Mouse (Mus musculus): ENCODE results near the gene Plcl2.
"Not testable (repeated sequence)": the region's sequence is repeated elsewhere in the genome, so short reads cannot be mapped to it uniquely, and the experiment has no call there.

The Plcl2 gene

GRCm38 (mm10) chr17:50668681-50669208 lies 159.5 kb downstream of the Plcl2 start:
- DNase-seq (ENCODE audit: extremely low read depth, low read depth): no peak

- no peak for DNase-seq (ENCODE audit: extremely low read depth, low read depth)
Observed at GRCm38 (mm10) chr17:50671416-50671815, 162.2 kb downstream of the Plcl2 start.

- no peak for DNase-seq (ENCODE audit: extremely low read depth, low read depth)
Observed at GRCm38 (mm10) chr17:50674580-50674979, 165.4 kb downstream of the Plcl2 start.

- DNase-seq (ENCODE audit: extremely low read depth, low read depth): no peak
Observed at GRCm38 (mm10) chr17:50675231-50675630, 166.0 kb downstream of the Plcl2 start.

GRCm38 (mm10) chr17:50677334-50677733 lies 168.1 kb downstream of the Plcl2 start:
- no peak for DNase-seq (ENCODE audit: extremely low read depth, low read depth)

GRCm38 (mm10) chr17:50677978-50678712 lies 168.9 kb downstream of the Plcl2 start:
- DNase-seq (ENCODE audit: extremely low read depth, low read depth): no peak

- no peak for DNase-seq (ENCODE audit: extremely low read depth, low read depth)
Observed at GRCm38 (mm10) chr17:50678748-50679147, 169.5 kb downstream of the Plcl2 start.

GRCm38 (mm10) chr17:50679613-50680534 lies 170.7 kb downstream of the Plcl2 start:
- no peak for DNase-seq (ENCODE audit: extremely low read depth, low read depth)

GRCm38 (mm10) chr17:50682696-50683095 lies 173.5 kb downstream of the Plcl2 start:
- no peak for DNase-seq (ENCODE audit: extremely low read depth, low read depth)

GRCm38 (mm10) chr17:50684960-50685645 lies 175.9 kb downstream of the Plcl2 start:
- DNase-seq (ENCODE audit: extremely low read depth, low read depth): no peak

- no peak for DNase-seq (ENCODE audit: extremely low read depth, low read depth)
Observed at GRCm38 (mm10) chr17:50687670-50688069, 178.5 kb downstream of the Plcl2 start.

GRCm38 (mm10) chr17:50688135-50688534 lies 178.9 kb downstream of the Plcl2 start:
- DNase-seq (ENCODE audit: extremely low read depth, low read depth): no peak

GRCm38 (mm10) chr17:50698410-50698809 lies 189.2 kb downstream of the Plcl2 start:
- not testable (repeated sequence) for DNase-seq (ENCODE audit: extremely low read depth, low read depth)

GRCm38 (mm10) chr17:50710497-50711222 lies 201.5 kb downstream of the Plcl2 start:
- no peak for DNase-seq (ENCODE audit: extremely low read depth, low read depth)

- no peak for DNase-seq (ENCODE audit: extremely low read depth, low read depth)
Observed at GRCm38 (mm10) chr17:50717586-50717985, 208.4 kb downstream of the Plcl2 start.

GRCm38 (mm10) chr17:50724376-50724775 lies 215.2 kb downstream of the Plcl2 start:
- no peak for DNase-seq (ENCODE audit: extremely low read depth, low read depth)

GRCm38 (mm10) chr17:50726265-50726664 lies 217.1 kb downstream of the Plcl2 start:
- no peak for DNase-seq (ENCODE audit: extremely low read depth, low read depth)

GRCm38 (mm10) chr17:50729031-50729430 lies 219.8 kb downstream of the Plcl2 start:
- no peak for DNase-seq (ENCODE audit: extremely low read depth, low read depth)

- DNase-seq (ENCODE audit: extremely low read depth, low read depth): no peak
Observed at GRCm38 (mm10) chr17:50729577-50729976, 220.4 kb downstream of the Plcl2 start.

- no peak for DNase-seq (ENCODE audit: extremely low read depth, low read depth)
Observed at GRCm38 (mm10) chr17:50730896-50731295, 221.7 kb downstream of the Plcl2 start.

GRCm38 (mm10) chr17:50731876-50732275 lies 222.7 kb downstream of the Plcl2 start:
- no peak for DNase-seq (ENCODE audit: extremely low read depth, low read depth)

All from MEL-GATA-1-ER (cell line).